Mouse (Mus musculus): ENCODE measurements around the gene Nphp4. TPM values are rescaled to one million over a fixed set of nuclear protein-coding genes. Genes with fewer than 3 reads are reported as not detected.
A peak's percentile ranks its signal among the peaks of the same experiment; 100 is the strongest.

Gene Nphp4
- polyA plus RNA-seq, 1 experiment from 2014 or later: 8.9 TPM

DNA sequence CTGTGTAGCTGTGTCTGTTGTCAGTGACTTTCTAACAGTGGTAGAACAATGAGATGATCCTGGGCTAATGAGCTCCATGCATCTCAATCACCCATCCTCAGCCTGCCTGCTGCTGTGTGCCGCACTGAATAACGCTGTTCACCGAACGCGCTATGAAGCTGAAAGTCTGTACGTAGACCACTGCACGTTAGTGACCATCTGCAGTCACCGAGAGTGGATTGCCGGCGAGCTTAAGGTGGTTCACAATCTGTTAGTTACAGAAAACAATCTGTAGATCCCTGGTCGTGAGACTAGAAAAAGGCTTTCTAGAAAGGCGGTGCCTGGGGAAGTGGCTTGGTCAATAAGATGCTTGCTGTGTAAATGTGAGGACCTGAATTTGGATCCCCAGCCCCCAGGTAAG lies 22.4 kb upstream of the Nphp4 start:
- Histone ChIP-seq H3K9ac (no peak overlapping the region), H3K27ac (no peak overlapping the region), H3K4me2 (replicated peaks) (no peak overlapping the region), H3K9me3 (replicated peaks) (no peaks in the 10 kb centered on the region), H3K4me3 (no peak overlapping the region), H3K4me1 (peaks cover 13% of the 10 kb centered on the region), H3K36me3 (no peaks in the 10 kb centered on the region), H3K27me3 (no peaks in the 10 kb centered on the region)
- 85% methylated on average over 12 of the region's 12 CpGs for WGBS
- 0 out of 2 replicates have a peak, but pooled peaks have one; percentile 9 for ATAC-seq (ENCODE audit: low FRiP score)

DNA sequence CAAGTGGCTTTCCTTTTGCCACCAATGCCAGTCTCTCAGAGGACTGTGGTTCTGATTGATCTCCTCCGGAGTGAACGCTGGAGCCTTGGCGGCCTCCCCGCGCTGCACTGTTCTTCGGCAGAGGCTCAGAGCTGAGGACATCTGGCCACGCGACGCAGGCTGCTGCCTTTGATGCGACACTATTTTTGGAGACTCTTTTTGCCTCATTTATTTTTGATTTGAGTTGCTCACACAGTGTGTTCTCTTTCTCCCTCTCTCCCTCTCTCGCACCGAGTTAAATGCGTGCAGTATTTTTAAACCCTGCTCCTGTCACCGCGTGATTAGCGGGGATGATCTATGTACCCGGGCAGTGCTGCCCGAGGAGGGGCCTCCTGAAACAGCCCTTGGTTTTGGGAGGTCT lies 19.9 kb upstream of the Nphp4 start:
- Histone ChIP-seq H3K4me2 (replicated peaks) (no peak overlapping the region), H3K27me3 (no peaks in the 10 kb centered on the region), H3K4me3 (no peak overlapping the region), H3K4me1 (peaks cover 13% of the 10 kb centered on the region), H3K36me3 (no peaks in the 10 kb centered on the region), H3K27ac (no peak overlapping the region), H3K9me3 (replicated peaks) (no peaks in the 10 kb centered on the region), H3K9ac (no peak overlapping the region)
- WGBS: 69% methylated on average over 18 of the region's 18 CpGs
- ATAC-seq (ENCODE audit: low FRiP score): no peak

DNA sequence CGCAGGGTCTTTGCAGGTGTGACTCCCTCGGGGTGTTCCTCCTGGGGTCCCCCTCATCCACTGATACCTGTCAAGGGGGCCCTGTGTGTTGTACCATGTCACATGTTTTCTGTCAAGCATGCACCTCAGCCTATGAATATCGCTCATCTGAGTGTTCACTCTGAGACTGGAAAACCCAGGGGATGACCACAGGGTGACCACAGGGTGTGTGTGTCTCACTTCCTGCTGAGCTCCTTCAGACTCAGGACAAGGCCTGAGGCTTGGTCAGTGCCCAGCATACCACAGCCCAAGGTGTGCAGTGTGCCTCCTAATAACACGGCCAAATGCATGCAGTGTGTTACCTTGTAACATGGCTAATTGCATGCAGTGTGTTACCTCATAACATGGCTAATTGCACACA lies 18.8 kb upstream of the Nphp4 start:
- H3K9ac ChIP-seq: no peak overlapping the region
- ATAC-seq (ENCODE audit: low FRiP score): no peak
- H3K36me3 ChIP-seq: no peaks in the 10 kb centered on the region
- H3K27me3 ChIP-seq: no peaks in the 10 kb centered on the region
- no peaks in the 10 kb centered on the region for H3K9me3 ChIP-seq (replicated peaks)
- H3K4me1 ChIP-seq: peaks cover 13% of the 10 kb centered on the region
- 92% methylated on average over 4 of the region's 4 CpGs for WGBS
- no peak overlapping the region for H3K4me3 ChIP-seq
- no peak overlapping the region for H3K4me2 ChIP-seq (replicated peaks)
- H3K27ac ChIP-seq: no peak overlapping the region

DNA sequence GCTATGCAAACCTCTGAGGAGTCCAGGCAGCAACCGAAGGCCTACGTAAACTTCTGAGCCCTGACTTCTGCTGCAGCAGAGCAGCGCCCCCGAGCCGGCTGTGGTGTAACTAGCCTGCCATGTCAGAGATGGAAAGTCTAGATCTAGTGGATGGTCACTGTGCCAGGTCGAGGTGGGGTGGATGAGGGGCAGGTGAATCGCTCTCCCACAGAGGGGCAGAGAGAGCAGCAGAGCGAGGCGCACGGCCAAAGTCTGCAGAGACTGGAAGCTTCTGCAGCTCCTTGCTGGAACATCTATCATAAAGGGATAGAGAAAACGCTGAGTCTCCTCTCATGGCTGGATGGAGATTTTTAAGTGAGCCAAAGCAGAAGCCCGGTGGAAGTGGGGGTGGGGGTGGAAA lies 14.0 kb upstream of the Nphp4 start:
- ATAC-seq (ENCODE audit: low FRiP score): no peak
- no peak overlapping the region for H3K4me2 ChIP-seq (replicated peaks)
- H3K27ac ChIP-seq: no peak overlapping the region
- H3K9me3 ChIP-seq (replicated peaks): no peaks in the 10 kb centered on the region
- no peak overlapping the region for H3K9ac ChIP-seq
- no peak overlapping the region for H3K4me3 ChIP-seq
- peaks cover 8% of the 10 kb centered on the region for H3K4me1 ChIP-seq
- H3K36me3 ChIP-seq: no peaks in the 10 kb centered on the region
- WGBS: 83% methylated on average over 12 of the region's 12 CpGs
- no peaks in the 10 kb centered on the region for H3K27me3 ChIP-seq

DNA sequence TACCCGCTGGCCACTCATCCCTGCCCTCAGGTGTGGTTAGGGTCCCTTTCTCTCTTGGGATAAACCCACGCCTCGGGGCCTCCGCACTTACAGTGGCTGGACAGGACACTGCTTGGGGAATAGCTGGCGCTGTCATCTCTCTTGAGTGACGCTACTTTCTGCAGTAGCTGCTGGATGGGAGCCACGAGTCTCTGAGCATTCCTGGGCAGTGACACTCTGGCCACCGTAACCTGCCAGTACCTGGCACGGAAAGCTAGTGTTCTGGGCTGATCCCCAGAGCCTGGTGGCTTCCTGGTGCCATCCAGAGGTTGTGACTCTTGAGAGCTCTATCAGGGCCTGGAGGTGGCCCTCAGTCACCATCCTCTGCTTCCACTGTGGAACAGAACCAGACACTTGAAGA lies 13.4 kb upstream of the Nphp4 start:
- H3K27ac ChIP-seq: no peak overlapping the region
- no peak overlapping the region for H3K9ac ChIP-seq
- H3K27me3 ChIP-seq: no peaks in the 10 kb centered on the region

DNA sequence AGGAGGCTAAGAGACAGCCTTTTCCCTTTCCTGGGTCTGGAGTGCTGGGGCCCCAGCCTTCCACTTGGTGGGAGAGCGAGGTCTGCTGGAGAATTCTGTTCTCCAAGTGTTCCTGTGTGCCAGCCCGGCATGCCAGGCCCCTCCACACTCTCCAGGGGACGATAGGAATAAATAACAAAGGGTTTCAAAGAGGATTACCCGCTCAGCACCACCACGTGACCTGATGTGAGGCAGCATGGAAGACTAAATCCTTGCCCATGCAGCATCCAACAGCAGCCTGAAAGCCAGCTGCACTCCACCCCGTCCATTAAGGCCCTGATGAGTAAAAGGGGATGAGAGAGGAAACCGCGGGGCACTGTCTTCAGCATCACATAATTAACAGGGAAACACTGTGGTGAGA lies 11.4 kb upstream of the Nphp4 start:
- H3K27ac ChIP-seq: peak overlapping the region; percentile 4; the same call in 1 of the 2 replicates
- 33% methylated on average over 8 of the region's 8 CpGs for WGBS
- no peak overlapping the region for H3K4me2 ChIP-seq (replicated peaks)
- H3K9me3 ChIP-seq (replicated peaks): no peaks in the 10 kb centered on the region
- H3K27me3 ChIP-seq: no peaks in the 10 kb centered on the region
- peaks cover 8% of the 10 kb centered on the region for H3K4me1 ChIP-seq
- no peak overlapping the region for H3K9ac ChIP-seq
- H3K4me3 ChIP-seq: no peak overlapping the region
- no peaks in the 10 kb centered on the region for H3K36me3 ChIP-seq
- 0 out of 2 replicates have a peak, but pooled peaks have one; percentile 48 for ATAC-seq (ENCODE audit: low FRiP score)

More for the DNA sequence above, 13.4 kb upstream of the Nphp4 start:
- no peak overlapping the region for H3K4me3 ChIP-seq
- H3K9me3 ChIP-seq (replicated peaks): no peaks in the 10 kb centered on the region
- WGBS: 91% methylated on average over 9 of the region's 9 CpGs
- peaks cover 8% of the 10 kb centered on the region for H3K4me1 ChIP-seq
- no peak for ATAC-seq (ENCODE audit: low FRiP score)
- no peaks in the 10 kb centered on the region for H3K36me3 ChIP-seq
- H3K4me2 ChIP-seq (replicated peaks): no peak overlapping the region

DNA sequence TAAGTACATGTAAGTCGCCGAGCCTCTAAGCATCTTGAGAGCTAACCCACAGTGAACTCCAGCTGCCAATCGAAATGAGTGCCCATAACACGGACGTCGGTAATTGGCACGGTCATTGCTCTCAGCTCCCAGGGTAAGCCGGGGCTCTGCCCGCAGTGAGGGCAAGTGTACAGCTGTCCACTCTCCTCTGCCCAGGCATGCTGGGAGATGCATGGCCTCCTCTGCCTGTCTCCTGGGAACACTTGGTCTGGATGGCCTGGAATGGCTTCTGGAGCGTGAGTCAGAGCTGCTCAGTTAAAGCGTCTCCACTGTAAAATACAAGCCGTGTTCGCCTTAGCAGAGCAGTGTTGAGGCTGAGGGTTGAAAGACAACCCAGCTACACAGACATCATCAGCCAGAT lies 9.9 kb upstream of the Nphp4 start:
- H3K4me3 ChIP-seq: no peak overlapping the region
- no peaks in the 10 kb centered on the region for H3K36me3 ChIP-seq
- H3K4me2 ChIP-seq (replicated peaks): no peak overlapping the region
- H3K27me3 ChIP-seq: no peaks in the 10 kb centered on the region
- no peak overlapping the region for H3K27ac ChIP-seq
- 84% methylated on average over 13 of the region's 13 CpGs for WGBS
- peaks cover 8% of the 10 kb centered on the region for H3K4me1 ChIP-seq
- peaks cover 4% of the 10 kb centered on the region for H3K9me3 ChIP-seq (replicated peaks)
- ATAC-seq (ENCODE audit: low FRiP score): no peak
- H3K9ac ChIP-seq: no peak overlapping the region

DNA sequence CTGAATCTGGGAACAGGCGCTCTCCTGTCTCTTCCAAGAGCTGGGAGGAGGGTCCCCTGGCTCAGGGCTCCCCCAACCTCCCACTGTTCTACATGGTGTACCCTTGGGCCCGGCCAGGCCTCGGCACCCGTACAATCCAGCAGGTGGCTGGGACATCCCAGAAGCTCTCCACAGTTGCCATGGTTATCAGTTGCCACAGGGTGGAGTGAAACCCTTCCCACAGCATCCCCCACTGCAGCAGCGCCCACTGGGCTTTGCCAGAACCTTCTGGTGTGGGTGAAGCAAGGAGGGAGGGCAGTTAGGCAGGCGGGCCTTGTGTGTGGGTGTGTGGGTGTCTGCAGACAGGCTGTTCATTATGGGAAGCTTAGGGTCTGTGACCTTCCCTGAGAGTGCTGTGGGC lies 8.6 kb upstream of the Nphp4 start:
- Histone ChIP-seq H3K27me3 (no peaks in the 10 kb centered on the region), H3K9me3 (replicated peaks) (peaks cover 16% of the 10 kb centered on the region), H3K27ac (no peak overlapping the region), H3K9ac (no peak overlapping the region), H3K4me2 (replicated peaks) (no peak overlapping the region), H3K36me3 (0 out of 2 replicates have a peak, but pooled peaks cover 2% of the 10 kb centered on the region), H3K4me3 (no peak overlapping the region), H3K4me1 (peaks cover 8% of the 10 kb centered on the region)
- no peak for ATAC-seq (ENCODE audit: low FRiP score)
- WGBS: 80% methylated on average over 6 of the region's 6 CpGs

DNA sequence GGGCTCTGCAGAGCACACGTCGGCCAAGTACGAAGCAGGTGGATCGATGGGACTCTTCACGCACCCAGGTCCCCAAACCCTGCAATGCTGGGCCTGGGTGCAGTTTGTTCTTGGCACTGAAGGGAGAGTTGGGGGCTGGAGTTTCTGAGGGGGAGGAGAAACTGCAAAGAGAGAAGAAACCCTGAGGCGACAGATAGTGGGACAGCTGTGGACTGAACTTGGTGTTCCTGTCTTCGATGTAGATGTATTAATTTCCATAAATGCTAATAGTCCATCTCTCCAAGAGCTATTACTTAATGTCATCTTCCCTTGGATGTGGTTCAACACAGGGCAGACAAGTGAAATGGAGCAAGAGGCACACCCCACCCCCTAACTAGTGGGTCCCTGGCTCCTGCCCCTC lies 565 bp upstream of the Nphp4 start:
- H3K9me3 ChIP-seq (replicated peaks): peaks cover 16% of the 10 kb centered on the region
- H3K9ac ChIP-seq: no peak overlapping the region
- peak overlapping the region; percentile 80 for H3K4me3 ChIP-seq
- 0 out of 2 replicates have a peak, but pooled peaks cover 2% of the 10 kb centered on the region for H3K36me3 ChIP-seq
- H3K4me1 ChIP-seq: peaks cover 20% of the 10 kb centered on the region
- ATAC-seq (ENCODE audit: low FRiP score): no peak
- H3K27me3 ChIP-seq: peaks cover 18% of the 10 kb centered on the region
- H3K27ac ChIP-seq: no peak overlapping the region
- WGBS: 82% methylated on average over 7 of the region's 7 CpGs
- H3K4me2 ChIP-seq (replicated peaks): peak overlapping the region; percentile 90; the same call in 1 of the 2 replicates

DNA sequence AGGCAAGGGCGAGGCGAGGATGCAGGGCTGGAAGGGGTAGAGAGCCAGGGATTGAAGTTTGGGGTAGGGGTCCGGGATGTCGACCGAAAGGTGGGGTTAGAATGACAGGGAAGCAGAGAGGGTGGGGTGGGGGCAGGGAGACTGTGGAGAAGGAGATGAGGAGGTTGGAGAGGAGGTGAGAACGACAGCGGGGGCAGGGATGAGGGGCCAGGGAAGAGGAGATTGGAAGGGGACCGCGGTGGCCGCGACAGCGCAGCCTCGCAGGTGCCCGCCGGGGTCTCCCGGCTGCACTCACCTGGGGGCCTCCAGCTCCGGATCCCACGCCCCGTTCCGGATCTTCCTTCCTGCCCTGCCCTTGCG lies 580 bp downstream of the Nphp4 start:
- Histone ChIP-seq H3K4me1 (peaks cover 20% of the 10 kb centered on the region), H3K9ac (peak overlapping the region; percentile 69), H3K4me2 (replicated peaks) (peak overlapping the region; percentile 90), H3K9me3 (replicated peaks) (peaks cover 7% of the 10 kb centered on the region), H3K27me3 (peaks cover 18% of the 10 kb centered on the region), H3K27ac (no peak overlapping the region), H3K4me3 (peak overlapping the region; percentile 80), H3K36me3 (0 out of 2 replicates have a peak, but pooled peaks cover 2% of the 10 kb centered on the region)
- WGBS: 0% methylated on average over 21 of the region's 21 CpGs
- ATAC-seq (ENCODE audit: low FRiP score): no peak

DNA sequence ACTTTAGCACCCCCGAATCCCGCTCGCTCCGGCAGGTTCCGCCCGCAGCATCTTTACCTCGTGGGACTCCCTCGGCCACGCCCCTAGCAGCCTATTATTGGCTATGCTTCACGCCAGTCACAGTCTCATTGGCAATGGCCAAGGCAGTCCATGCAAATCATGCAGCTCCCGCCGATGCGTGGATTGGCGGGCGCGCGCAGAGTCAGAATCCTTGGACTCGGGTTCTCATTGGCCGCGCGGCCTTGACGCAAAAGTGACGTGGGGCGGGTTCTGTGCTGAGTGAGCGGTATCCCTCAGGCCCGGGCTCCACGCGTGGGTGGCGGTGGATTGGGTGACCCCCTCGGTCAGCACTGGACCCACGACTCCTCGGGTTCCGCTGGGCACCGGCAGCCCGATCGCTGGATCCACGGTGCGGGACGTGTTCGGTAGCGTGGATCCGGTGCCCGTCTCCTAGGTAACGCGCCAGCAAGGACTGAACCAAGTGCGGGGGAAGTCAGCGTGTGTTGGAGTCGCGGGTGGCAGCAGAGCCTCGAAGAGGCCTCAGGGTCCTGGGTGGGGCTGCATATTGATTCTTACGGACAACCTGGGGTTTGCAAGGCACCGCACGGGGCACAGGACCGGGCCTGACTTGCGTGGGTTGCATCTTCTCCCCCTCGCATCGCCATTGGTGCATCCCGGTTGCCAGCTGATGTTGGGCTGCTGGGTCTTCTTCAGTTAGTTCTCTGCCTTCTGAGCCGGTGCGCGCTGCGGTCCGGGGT lies 1.1 kb downstream of the Nphp4 start, which contains the start of gene Kcnab2:
Gene Kcnab2, minus strand, starts transcription at position 406 of the 758 bp plus-strand sequence.
- ATAC-seq (ENCODE audit: low FRiP score): peak; percentile 96
- H3K27ac ChIP-seq: peak within 1 kb of the TSS; percentile 79

DNA sequence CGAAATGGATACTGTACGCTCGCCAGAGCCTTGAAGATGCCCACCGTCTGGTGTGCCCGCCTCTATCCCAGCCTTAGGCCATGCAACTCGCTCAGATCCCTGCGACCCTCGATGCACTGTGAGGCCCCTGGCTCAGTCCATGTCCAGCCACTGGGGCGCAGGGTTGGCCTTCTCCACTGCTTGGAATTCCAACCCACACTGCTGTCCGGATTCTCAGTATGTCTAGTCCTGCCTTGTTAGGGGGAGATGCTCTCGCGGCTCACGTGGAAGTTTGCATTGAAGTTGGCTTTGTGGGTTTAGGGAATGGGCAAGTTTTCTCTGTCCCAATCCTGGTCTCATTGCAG lies 1.7 kb downstream of the Nphp4 start:
- H3K27me3 ChIP-seq: peaks cover 18% of the 10 kb centered on the region
- 1% methylated on average over 13 of the region's 13 CpGs for WGBS
- H3K4me3 ChIP-seq: peak overlapping the region; percentile 80
- H3K9ac ChIP-seq: peak overlapping the region; percentile 83
- H3K27ac ChIP-seq: peak overlapping the region; percentile 79
- H3K4me1 ChIP-seq: peaks cover 24% of the 10 kb centered on the region
- no peak for ATAC-seq (ENCODE audit: low FRiP score)
- H3K36me3 ChIP-seq: no peaks in the 10 kb centered on the region
- no peaks in the 10 kb centered on the region for H3K9me3 ChIP-seq (replicated peaks)
- H3K4me2 ChIP-seq (replicated peaks): peak overlapping the region; percentile 79

More for the DNA sequence above, 1.1 kb downstream of the Nphp4 start, which contains the start of gene Kcnab2:
- H3K9ac ChIP-seq: peak within 1 kb of the TSS; percentile 83
- H3K9me3 ChIP-seq (replicated peaks): 0 out of 2 replicates have a peak, but pooled peaks cover 2% of the 10 kb centered on the region
- no peaks in the 10 kb centered on the region for H3K36me3 ChIP-seq
- peak within 1 kb of the TSS; percentile 90 for H3K4me2 ChIP-seq (replicated peaks)
- peak within 1 kb of the TSS; percentile 80 for H3K4me3 ChIP-seq
- 0% methylated on average over 63 of the region's 63 CpGs for WGBS
- peaks cover 20% of the 10 kb centered on the region for H3K4me1 ChIP-seq
- H3K27me3 ChIP-seq: peaks cover 18% of the 10 kb centered on the region

DNA sequence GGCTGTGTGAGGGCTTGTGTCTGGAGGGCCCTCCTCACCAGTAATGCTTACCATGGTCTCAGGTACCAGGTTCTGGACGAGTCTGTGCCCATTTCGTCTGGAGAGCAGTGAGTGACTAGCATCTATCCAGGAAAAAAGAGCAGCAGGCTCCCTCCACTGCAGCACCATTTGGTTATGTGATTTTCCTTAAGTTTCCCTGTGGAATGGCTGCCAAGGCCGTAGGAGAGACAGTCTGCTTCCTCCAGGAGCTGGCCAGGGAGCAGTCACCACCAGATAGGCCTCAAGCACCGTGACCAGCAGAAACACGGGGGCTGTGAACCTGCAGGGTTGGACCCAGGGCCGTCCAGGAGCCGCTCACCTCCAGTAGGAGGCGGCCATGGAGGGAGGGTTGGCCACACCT lies 3.9 kb downstream of the Nphp4 start:
- H3K4me1 ChIP-seq: peaks cover 26% of the 10 kb centered on the region
- H3K9me3 ChIP-seq (replicated peaks): no peaks in the 10 kb centered on the region
- H3K36me3 ChIP-seq: 0 out of 2 replicates have a peak, but pooled peaks cover 7% of the 10 kb centered on the region
- peaks cover 14% of the 10 kb centered on the region for H3K27me3 ChIP-seq
- no peak overlapping the region for H3K4me2 ChIP-seq (replicated peaks)
- 55% methylated on average over 8 of the region's 8 CpGs for WGBS
- peak overlapping the region; percentile 23; the same call in 1 of the 2 replicates for H3K9ac ChIP-seq
- no peak overlapping the region for H3K4me3 ChIP-seq
- ATAC-seq (ENCODE audit: low FRiP score): no peak
- H3K27ac ChIP-seq: no peak overlapping the region
